Mouse (Mus musculus): ENCODE data around the gene Tor2a.

The Tor2a gene

GRCm38 (mm10) chr2:32729547-32729946, 27.5 kb upstream of the Tor2a start:
- DNase-seq (ENCODE audit: low spot score): no peak

GRCm38 (mm10) chr2:32730854-32731253, 26.2 kb upstream of the Tor2a start:
- DNase-seq (ENCODE audit: low spot score): no peak

- no peak for DNase-seq (ENCODE audit: low spot score)
Observed at GRCm38 (mm10) chr2:32731911-32732310, 25.1 kb upstream of the Tor2a start.

GRCm38 (mm10) chr2:32732695-32733094, 24.3 kb upstream of the Tor2a start:
- DNase-seq (ENCODE audit: low spot score): no peak

- no peak for DNase-seq (ENCODE audit: low spot score)
Observed at GRCm38 (mm10) chr2:32734480-32734879, 22.6 kb upstream of the Tor2a start.

GRCm38 (mm10) chr2:32734933-32735332, 22.1 kb upstream of the Tor2a start:
- no peak for DNase-seq (ENCODE audit: low spot score)

- DNase-seq (ENCODE audit: low spot score): no peak
Observed at GRCm38 (mm10) chr2:32736306-32736829, 20.7 kb upstream of the Tor2a start.

- no peak for DNase-seq (ENCODE audit: low spot score)
Observed at GRCm38 (mm10) chr2:32737008-32737407, 20.0 kb upstream of the Tor2a start.

- DNase-seq (ENCODE audit: low spot score): no peak
Observed at GRCm38 (mm10) chr2:32739311-32739710, 17.7 kb upstream of the Tor2a start.

- DNase-seq (ENCODE audit: low spot score): no peak
Observed at GRCm38 (mm10) chr2:32740916-32741272, 16.1 kb upstream of the Tor2a start, which contains the start of gene 6330409D20Rik. Gene 6330409D20Rik, minus strand, starts transcription at chr2:32741016.

- peak; percentile 70 for DNase-seq (ENCODE audit: low spot score)
Observed at GRCm38 (mm10) chr2:32741273-32742172, 15.5 kb upstream of the Tor2a start.

- peak; percentile 80 for DNase-seq (ENCODE audit: low spot score)
Observed at GRCm38 (mm10) chr2:32742173-32742531, 14.9 kb upstream of the Tor2a start.

- no peak for DNase-seq (ENCODE audit: low spot score)
Observed at GRCm38 (mm10) chr2:32744272-32744982, 12.6 kb upstream of the Tor2a start.

GRCm38 (mm10) chr2:32749082-32749481, 8.0 kb upstream of the Tor2a start:
- DNase-seq (ENCODE audit: low spot score): no peak

GRCm38 (mm10) chr2:32750199-32750598, 6.8 kb upstream of the Tor2a start:
- DNase-seq (ENCODE audit: low spot score): no peak

GRCm38 (mm10) chr2:32750887-32751664, 6.0 kb upstream of the Tor2a start:
- DNase-seq (ENCODE audit: low spot score): peak; percentile 70

- DNase-seq (ENCODE audit: low spot score): no peak
Observed at GRCm38 (mm10) chr2:32751665-32752033, 5.4 kb upstream of the Tor2a start.

GRCm38 (mm10) chr2:32752181-32752580, 4.9 kb upstream of the Tor2a start:
- DNase-seq (ENCODE audit: low spot score): peak; percentile 36

- no peak for DNase-seq (ENCODE audit: low spot score)
Observed at GRCm38 (mm10) chr2:32756674-32757055, 369 bp upstream of the Tor2a start.

GRCm38 (mm10) chr2:32758503-32758902, 1.5 kb downstream of the Tor2a start:
- no peak for DNase-seq (ENCODE audit: low spot score)

GRCm38 (mm10) chr2:32759001-32759400, 2.0 kb downstream of the Tor2a start:
- DNase-seq (ENCODE audit: low spot score): no peak

- no peak for DNase-seq (ENCODE audit: low spot score)
Observed at GRCm38 (mm10) chr2:32761361-32761760, 4.3 kb downstream of the Tor2a start.
